Mouse (Mus musculus) heart, embryonic 16.5 days (tissue): ENCODE data around the gene Tmem231. TPM values are rescaled to one million over a fixed set of nuclear protein-coding genes. Genes with fewer than 3 reads are reported as not detected.

Source experiments
- ATAC-seq: fragments of 200-750 bp; cut with Nextera tagmentation; replicated peaks from 2 replicates; pipeline ENCODE4 v1.8.0; 2017; ENCODE audit warnings: moderate number of reproducible peaks; ENCODE audit not compliant: insufficient read depth, low FRiP score; ENCODE audit errors: extremely low read depth
- H3K27ac ChIP-seq: fragments of 300-500 bp; sonication (generic); 2 replicates; pipeline ENCODE4 v1.5.1; 2014; ENCODE audit warnings: mild to moderate bottlenecking, low read length, control low read depth, moderate library complexity
- H3K27me3 ChIP-seq: fragments of 300-500 bp; sonication (generic); 2 replicates; pipeline ENCODE4 v1.6.1; 2014; ENCODE audit warnings: low read length, mixed read lengths; ENCODE audit not compliant: control insufficient read depth, insufficient read depth
- H3K36me3 ChIP-seq: fragments of 300-500 bp; sonication (generic); 2 replicates; pipeline ENCODE4 v1.6.1; 2014; ENCODE audit not compliant: control insufficient read depth, insufficient read depth
- H3K4me1 ChIP-seq: fragments of 300-500 bp; sonication (generic); 2 replicates; pipeline ENCODE4 v1.6.1; 2014; ENCODE audit warnings: low read length, mixed read lengths; ENCODE audit not compliant: control insufficient read depth, insufficient read depth
- H3K4me2 ChIP-seq: fragments of 300-500 bp; sonication (generic); 2 replicates; pipeline ENCODE4 v1.6.1; 2014; ENCODE audit warnings: low read depth, mild to moderate bottlenecking, control low read depth, low read length
- H3K4me3 ChIP-seq: fragments of 300-500 bp; sonication (generic); 2 replicates; pipeline ENCODE4 v1.5.1; 2014; ENCODE audit warnings: mild to moderate bottlenecking, control low read depth, low read length
- H3K9ac ChIP-seq: fragments of 300-500 bp; sonication (generic); 2 replicates; pipeline ENCODE4 v1.6.1; 2014; ENCODE audit warnings: low read length, control low read depth
- H3K9me3 ChIP-seq: fragments of 300-500 bp; sonication (generic); replicated peaks from 2 replicates; pipeline ENCODE4 v1.6.1; 2016; ENCODE audit warnings: low read length; ENCODE audit not compliant: control insufficient read depth
- WGBS: fragments of 180-500 bp; shearing (Covaris S2); extraction: QIAGEN DNeasy Blood & Tissue Kit; methylation state at CpG from one replicate; pipeline ENCODE4 v1.1.7; 2014; 5-methylcytosine and 5-hydroxymethylcytosine counted together
- polyA plus RNA-seq: library from polyadenylated mRNA; unstranded; fragments of >200 nt; fragmentation: Nextera tagmentation; extraction: Ambion mirVana; gene quantifications from 2 replicates; pipeline ENCODE4 v1.2.1, GENCODE M21; 2015

Gene Tmem231
- polyA plus RNA-seq, 1 experiment from 2014 or later, result 4.4 TPM

DNA sequence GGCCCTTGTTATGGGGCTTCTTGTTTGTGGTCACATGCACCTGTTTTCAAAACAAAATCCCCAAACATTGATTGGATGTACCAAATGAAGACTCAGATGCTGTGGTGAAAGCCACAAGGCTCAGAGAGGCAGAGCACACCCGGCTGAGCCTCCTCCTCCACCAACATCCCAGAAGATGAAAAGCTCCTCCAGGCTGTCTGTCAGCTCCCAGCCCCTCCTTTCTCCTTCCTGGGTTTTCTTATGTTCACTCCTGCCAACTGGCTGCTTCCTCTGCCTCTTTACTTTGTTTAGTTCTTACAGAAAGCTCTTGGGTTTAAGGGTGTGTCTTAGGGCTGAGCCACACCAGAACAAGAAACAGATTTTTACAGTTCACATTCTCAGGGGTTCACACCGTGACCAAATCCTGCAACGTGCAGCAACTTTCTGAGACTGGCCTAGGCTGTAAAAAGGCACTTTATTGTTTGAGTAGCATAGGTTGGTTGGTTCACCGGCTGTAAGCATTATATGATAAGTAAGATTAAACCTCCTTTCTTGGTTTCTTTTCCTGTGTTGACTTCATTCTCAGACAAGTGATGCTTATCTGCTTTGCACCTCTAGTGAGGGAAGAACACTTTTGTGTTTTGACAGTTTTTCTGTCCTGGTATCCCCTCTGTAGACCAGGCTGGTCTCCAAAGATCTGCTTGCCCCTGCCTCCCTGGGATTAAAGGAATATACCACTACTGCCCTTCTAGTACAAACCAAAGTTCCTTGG, 21.3 kb upstream of the Tmem231 start:
- Histone ChIP-seq H3K9ac (no peak overlapping the region), H3K4me2 (no peak overlapping the region), H3K4me3 (no peak overlapping the region), H3K4me1 (no peaks in the 10 kb centered on the region), H3K36me3 (peaks cover 39% of the 10 kb centered on the region), H3K27me3 (no peaks in the 10 kb centered on the region), H3K27ac (no peak overlapping the region), H3K9me3 (no peaks in the 10 kb centered on the region)
- 73% methylated on average over 4 of the region's 4 CpGs for WGBS
- ATAC-seq, result no peak

DNA sequence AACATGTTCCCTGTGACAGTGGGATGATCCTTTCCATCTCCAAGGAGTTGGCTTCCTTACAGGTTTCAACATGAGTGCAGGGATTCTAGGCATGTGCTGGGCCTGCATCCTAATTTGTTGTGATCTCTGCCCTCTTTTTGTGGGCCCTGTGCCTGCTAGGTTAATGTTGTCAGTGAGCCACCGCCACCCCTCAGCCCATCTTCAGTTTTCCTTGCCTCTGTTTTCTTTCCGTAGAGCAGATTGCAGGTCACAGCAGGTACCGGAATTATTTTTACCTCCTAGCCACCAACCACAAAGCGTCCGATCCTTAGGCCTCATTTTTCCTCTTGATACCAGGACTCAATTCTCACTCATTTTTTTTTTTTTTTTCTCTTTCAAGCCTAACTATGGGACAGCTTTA, 18.3 kb upstream of the Tmem231 start:
- Histone ChIP-seq H3K9me3 (no peaks in the 10 kb centered on the region), H3K4me1 (no peaks in the 10 kb centered on the region), H3K27me3 (no peaks in the 10 kb centered on the region), H3K4me3 (no peak overlapping the region), H3K4me2 (no peak overlapping the region), H3K36me3 (peaks cover 47% of the 10 kb centered on the region), H3K27ac (no peak overlapping the region), H3K9ac (no peak overlapping the region)
- 94% methylated on average over 5 of the region's 5 CpGs for WGBS
- no peak for ATAC-seq

DNA sequence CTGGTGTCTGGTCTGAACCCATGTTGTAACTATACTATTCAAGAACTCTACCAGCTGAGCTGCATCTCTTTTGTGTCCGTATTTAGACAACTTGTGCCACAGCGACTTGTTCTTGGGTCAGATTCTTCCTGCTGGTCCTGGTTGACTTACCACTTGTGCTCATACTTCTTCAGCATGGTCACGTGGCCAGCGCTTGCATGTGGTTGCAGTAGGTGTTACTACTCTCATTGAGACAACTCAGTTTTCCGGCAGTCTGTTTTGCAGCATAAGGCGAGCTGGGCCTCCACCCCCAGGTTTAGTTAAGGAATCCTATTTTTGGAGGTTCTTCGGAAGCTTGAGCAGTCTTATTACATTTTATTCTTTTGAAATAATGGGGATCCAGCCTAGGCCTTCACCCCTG, 17.6 kb upstream of the Tmem231 start:
- Histone ChIP-seq H3K4me2 (no peak overlapping the region), H3K27me3 (no peaks in the 10 kb centered on the region), H3K27ac (no peak overlapping the region), H3K9me3 (no peaks in the 10 kb centered on the region), H3K36me3 (peaks cover 43% of the 10 kb centered on the region), H3K9ac (no peak overlapping the region), H3K4me3 (no peak overlapping the region), H3K4me1 (no peaks in the 10 kb centered on the region)
- 91% methylated on average over 7 of the region's 7 CpGs for WGBS
- no peak for ATAC-seq

DNA sequence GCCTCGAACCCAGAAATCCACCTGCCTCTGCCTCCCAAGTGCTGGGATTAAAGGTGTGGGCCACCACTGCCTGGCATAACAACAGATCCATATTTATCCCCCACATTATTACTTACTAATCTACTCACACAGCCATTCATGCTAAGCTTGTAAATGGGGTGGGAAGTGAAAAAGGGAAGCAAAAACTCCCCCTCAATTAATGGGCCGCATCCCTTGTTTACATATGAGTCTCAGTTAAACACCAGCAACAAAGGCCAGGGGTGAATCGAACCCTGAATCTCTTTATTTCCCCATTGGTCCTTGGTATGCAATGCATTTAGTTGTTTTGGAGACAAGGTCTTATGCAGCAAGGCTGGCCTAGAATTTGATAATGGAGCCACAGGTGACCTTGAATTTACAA, 17.2 kb upstream of the Tmem231 start:
- Histone ChIP-seq H3K4me2 (no peak overlapping the region), H3K4me1 (no peaks in the 10 kb centered on the region), H3K27me3 (no peaks in the 10 kb centered on the region), H3K27ac (no peak overlapping the region), H3K9ac (no peak overlapping the region), H3K36me3 (peaks cover 42% of the 10 kb centered on the region), H3K4me3 (no peak overlapping the region), H3K9me3 (no peaks in the 10 kb centered on the region)
- WGBS, result 91% methylated on average over 3 of the region's 3 CpGs
- ATAC-seq, result no peak

DNA sequence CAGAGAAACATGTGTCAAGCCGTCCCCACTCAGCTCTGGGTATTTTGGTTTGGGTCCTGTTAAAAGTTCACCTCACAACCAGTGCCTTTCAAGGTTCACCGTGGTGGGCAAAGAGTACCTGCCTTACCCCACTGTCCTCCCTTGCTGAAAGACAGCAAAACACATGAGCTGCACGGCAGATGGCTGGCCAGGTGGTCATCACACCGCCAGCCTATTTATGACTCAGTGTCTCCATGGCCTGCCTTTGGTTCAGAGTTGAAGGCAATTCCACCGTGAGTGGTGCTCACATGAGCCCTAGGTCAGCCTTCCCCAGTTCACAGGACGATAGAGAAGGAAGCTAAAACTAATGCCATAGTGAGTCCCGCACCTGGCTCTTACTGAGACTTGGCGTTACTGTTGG, 14.3 kb upstream of the Tmem231 start:
- no peaks in the 10 kb centered on the region for H3K9me3 ChIP-seq
- no peak overlapping the region for H3K27ac ChIP-seq
- no peak overlapping the region for H3K9ac ChIP-seq
- 90% methylated on average over 8 of the region's 8 CpGs for WGBS
- no peak for ATAC-seq
- H3K4me1 ChIP-seq, result no peaks in the 10 kb centered on the region
- peaks cover 34% of the 10 kb centered on the region for H3K36me3 ChIP-seq
- H3K27me3 ChIP-seq, result no peaks in the 10 kb centered on the region
- H3K4me2 ChIP-seq, result no peak overlapping the region
- H3K4me3 ChIP-seq, result no peak overlapping the region

DNA sequence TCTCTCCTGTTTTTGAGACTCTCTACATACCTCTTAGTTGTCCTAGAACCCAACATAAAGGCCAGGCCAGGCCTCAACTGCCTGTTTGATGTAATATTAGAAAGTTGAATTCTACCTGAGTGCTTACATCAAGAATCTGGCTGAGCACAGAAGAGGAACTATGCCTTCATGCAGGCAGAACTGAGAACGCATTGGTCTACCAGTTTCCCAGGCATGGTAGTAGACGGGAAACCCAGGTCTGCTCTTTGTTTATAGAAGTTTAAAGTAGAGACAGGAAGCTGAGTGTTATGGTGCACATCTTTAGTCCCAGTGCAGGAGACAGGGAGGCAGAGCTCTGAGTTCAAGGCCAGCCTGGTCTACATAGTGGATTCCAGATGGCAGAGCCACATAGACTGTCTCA, 13.5 kb upstream of the Tmem231 start:
- no peak overlapping the region for H3K4me2 ChIP-seq
- no peak overlapping the region for H3K4me3 ChIP-seq
- no peak overlapping the region for H3K9ac ChIP-seq
- WGBS, result 89% methylated on average over 2 of the region's 2 CpGs
- no peaks in the 10 kb centered on the region for H3K27me3 ChIP-seq
- H3K9me3 ChIP-seq, result no peaks in the 10 kb centered on the region
- no peak for ATAC-seq
- peaks cover 31% of the 10 kb centered on the region for H3K36me3 ChIP-seq
- H3K4me1 ChIP-seq, result no peaks in the 10 kb centered on the region
- H3K27ac ChIP-seq, result no peak overlapping the region

DNA sequence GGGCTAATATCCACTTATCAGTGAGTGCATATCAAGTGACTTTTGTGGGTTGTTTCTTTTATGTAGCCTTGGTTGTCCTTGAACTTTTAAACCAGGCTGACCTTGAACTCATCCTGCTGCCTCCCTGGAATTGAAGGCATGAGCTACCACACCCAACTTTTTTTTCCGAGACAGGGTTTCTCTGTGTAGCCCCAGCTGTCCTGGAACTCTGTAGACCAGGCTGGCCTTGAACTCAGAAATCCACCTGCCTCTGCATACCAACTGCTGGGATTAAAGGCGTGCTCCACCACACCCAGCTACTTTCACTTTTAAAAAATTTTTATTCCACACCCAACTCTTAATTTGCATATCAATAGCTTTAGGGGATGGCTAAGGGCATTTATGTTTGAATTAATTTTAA, 9.9 kb upstream of the Tmem231 start:
- 89% methylated on average over 2 of the region's 2 CpGs for WGBS

DNA sequence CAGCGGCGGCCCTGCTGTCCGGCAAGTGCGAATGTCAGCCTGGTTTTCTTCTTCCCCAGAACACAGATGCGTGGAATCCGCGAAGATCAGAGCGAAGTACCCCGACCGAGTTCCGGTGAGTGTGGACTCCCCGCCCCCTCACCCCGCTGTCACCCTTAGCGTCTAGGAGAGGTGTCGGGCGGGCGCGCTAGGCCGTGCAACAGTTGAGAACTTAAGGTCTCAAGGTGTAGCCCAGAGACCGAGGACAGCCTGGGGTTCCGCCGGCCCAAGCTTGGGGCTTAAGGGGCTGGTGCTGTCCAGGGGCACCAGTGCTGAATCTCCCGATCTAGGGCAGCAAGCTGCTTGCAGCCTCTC, 7.4 kb upstream of the Tmem231 start:
- peak overlapping the region; percentile 96 for H3K4me2 ChIP-seq
- peak overlapping the region; percentile 78 for H3K27ac ChIP-seq
- WGBS, result under 1% methylated on average over 23 of the region's 23 CpGs
- peak overlapping the region; percentile 93 for H3K9ac ChIP-seq
- no peaks in the 10 kb centered on the region for H3K27me3 ChIP-seq
- H3K4me1 ChIP-seq, result peaks cover 14% of the 10 kb centered on the region
- peak overlapping the region; percentile 99 for H3K4me3 ChIP-seq
- ATAC-seq, result 0 out of 2 replicates have a peak, but pooled peaks have one; percentile 15
- H3K36me3 ChIP-seq, result peaks cover 13% of the 10 kb centered on the region
- no peaks in the 10 kb centered on the region for H3K9me3 ChIP-seq

More for the DNA sequence above, 9.9 kb upstream of the Tmem231 start:
- H3K27ac ChIP-seq, result no peak overlapping the region
- peaks cover 18% of the 10 kb centered on the region for H3K36me3 ChIP-seq
- no peak overlapping the region for H3K9ac ChIP-seq
- H3K27me3 ChIP-seq, result no peaks in the 10 kb centered on the region
- peaks cover 14% of the 10 kb centered on the region for H3K4me1 ChIP-seq
- H3K4me2 ChIP-seq, result no peak overlapping the region
- no peaks in the 10 kb centered on the region for H3K9me3 ChIP-seq
- no peak for ATAC-seq
- H3K4me3 ChIP-seq, result no peak overlapping the region

DNA sequence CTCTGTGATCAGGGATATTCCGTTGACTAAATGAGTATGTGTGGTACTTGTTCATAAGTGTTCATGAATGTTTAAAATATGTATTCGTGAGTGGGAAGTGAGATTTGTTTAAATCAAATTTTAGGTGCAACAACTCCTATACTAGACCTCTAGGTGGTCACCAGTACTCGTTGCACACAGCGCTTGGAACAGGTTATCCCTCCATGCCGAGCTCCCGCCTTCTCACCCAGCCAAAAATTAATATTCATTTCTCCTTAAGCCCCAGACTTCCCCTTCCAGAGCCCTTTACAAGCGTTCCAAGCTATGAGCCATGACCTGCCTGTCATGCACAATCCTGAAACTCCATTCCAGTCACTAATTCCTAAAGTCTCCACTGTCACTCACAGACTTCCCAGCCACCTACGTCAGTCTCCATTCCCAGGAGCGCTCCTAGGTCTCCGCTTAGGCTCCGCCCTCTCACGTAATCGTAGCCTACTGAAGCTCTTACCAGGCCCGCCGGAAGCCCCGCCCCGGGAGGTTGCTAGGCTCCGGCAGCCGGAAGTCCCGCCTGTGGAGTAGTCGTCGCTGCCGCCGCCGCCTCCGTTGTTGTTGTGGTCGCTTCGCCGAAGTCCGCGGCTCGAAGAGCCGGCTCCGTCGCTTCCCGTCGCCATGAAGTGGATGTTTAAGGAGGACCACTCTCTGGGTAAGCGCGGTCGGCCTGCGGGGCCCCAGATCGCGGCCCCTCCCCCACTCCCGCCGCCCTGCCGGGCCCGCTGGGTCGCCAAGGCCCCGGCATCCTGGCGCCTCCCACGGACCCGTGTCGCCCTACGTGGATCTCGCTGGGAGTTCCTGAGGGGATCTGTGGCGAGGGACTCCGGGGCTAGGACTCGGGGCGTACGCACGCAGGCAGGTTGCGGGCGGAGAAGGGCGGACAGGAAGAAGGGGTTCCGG, 6.8 kb upstream of the Tmem231 start, which contains the start of gene Gabarapl2:
Gene Gabarapl2 (plus strand): TSS at position 533 of the 930 bp plus-strand sequence.
- H3K4me2 ChIP-seq, result peak within 1 kb of the TSS; percentile 96
- peak within 1 kb of the TSS; percentile 99 for H3K4me3 ChIP-seq
- peak within 1 kb of the TSS; percentile 93 for H3K9ac ChIP-seq
- no peaks in the 10 kb centered on the region for H3K27me3 ChIP-seq
- peaks cover 14% of the 10 kb centered on the region for H3K4me1 ChIP-seq
- under 1% methylated on average over 63 of the region's 65 CpGs for WGBS
- no peaks in the 10 kb centered on the region for H3K9me3 ChIP-seq
- peaks cover 12% of the 10 kb centered on the region for H3K36me3 ChIP-seq
- ATAC-seq, result peak; percentile 99
- peak within 1 kb of the TSS; percentile 89 for H3K27ac ChIP-seq
